Mouse (Mus musculus) thymus, adult 2 months (tissue): ENCODE measurements around the gene Naxd. TPM values are rescaled to one million over a fixed set of nuclear protein-coding genes. Genes with fewer than 3 reads are reported as not detected.

Experiments used
- DNase-seq: peaks from one replicate; pipeline ENCODE4 v3.0.0; 2021
- H3K27ac ChIP-seq: fragments of 200-500 bp; 2 replicates; pipeline ENCODE4 v1.5.1; 2012; ENCODE audit warnings: low read length, control low read depth; ENCODE audit not compliant: control insufficient read depth, insufficient read depth
- H3K27me3 ChIP-seq: fragments of 200-500 bp; 2 replicates; pipeline ENCODE4 v1.6.1; 2012; ENCODE audit warnings: mild to moderate bottlenecking, low read length, moderate library complexity, mixed read lengths; ENCODE audit not compliant: control insufficient read depth, insufficient read depth
- H3K36me3 ChIP-seq: fragments of 200-500 bp; 2 replicates; pipeline ENCODE4 v1.6.1; 2012; ENCODE audit warnings: mild to moderate bottlenecking, low read length, moderate library complexity; ENCODE audit not compliant: control insufficient read depth, insufficient read depth
- H3K4me1 ChIP-seq: fragments of 200-500 bp; replicated peaks from 2 replicates; pipeline ENCODE4 v1.6.1; 2012; ENCODE audit warnings: low read length; ENCODE audit not compliant: control insufficient read depth, insufficient read depth
- H3K4me3 ChIP-seq: fragments of 200-500 bp; 2 replicates; pipeline ENCODE4 v1.5.1; 2012; ENCODE audit warnings: mild to moderate bottlenecking, low read length, control low read depth, moderate library complexity; ENCODE audit not compliant: control insufficient read depth, insufficient read depth
- CTCF ChIP-seq: fragments of 200-500 bp; IDR thresholded peaks from 2 replicates; pipeline ENCODE4 v1.5.1; 2012; ENCODE audit warnings: mild to moderate bottlenecking, control low read depth, low read length, moderate library complexity, borderline replicate concordance; ENCODE audit not compliant: control insufficient read depth, poor library complexity, insufficient read depth; ENCODE audit errors: extremely low read depth
- POLR2A ChIP-seq: fragments of 200-500 bp; IDR thresholded peaks from 2 replicates; pipeline ENCODE4 v1.6.1; 2012; ENCODE audit warnings: mild to moderate bottlenecking, low read length, control low read depth, moderate library complexity; ENCODE audit not compliant: control insufficient read depth, poor library complexity, insufficient read depth; ENCODE audit errors: extremely low read depth
- WGBS: fragments of 180-500 bp; shearing (Covaris S2); methylation state at CpG from one replicate; pipeline ENCODE4 v1.1.7; 2018; 5-methylcytosine and 5-hydroxymethylcytosine counted together
- polyA plus RNA-seq: library from polyadenylated mRNA; depleted of rRNA; stranded (reverse); fragments of >200 nt; gene quantifications from 2 replicates; pipeline ENCODE4 v1.2.3, GENCODE M21; 2012; rRNA removed

Naxd gene
- polyA plus RNA-seq, 1 experiment, result 168 TPM

GRCm38 (mm10) chr8:11557768-11558629 lies 60.7 kb downstream of the Naxd start:
- Histone ChIP-seq H3K4me3 (peak overlapping the region; percentile 99), H3K27me3 (no peaks in the 10 kb centered on the region), H3K4me1 (peaks cover 3% of the 10 kb centered on the region; the same call in 1 of the 2 replicates), H3K27ac (peak overlapping the region; percentile 85), H3K36me3 (peaks cover 12% of the 10 kb centered on the region)
- WGBS, result under 1% methylated on average over 67 of the region's 67 CpGs
- DNase-seq, result peak; percentile 95
- TF ChIP-seq CTCF (peak; percentile 20; the same call in 1 of the 2 replicates), POLR2A (peak; percentile 100)

- Histone ChIP-seq H3K27me3 (no peaks in the 10 kb centered on the region), H3K4me1 (peaks cover 3% of the 10 kb centered on the region; the same call in 1 of the 2 replicates), H3K27ac (no peak overlapping the region), H3K36me3 (peaks cover 27% of the 10 kb centered on the region), H3K4me3 (no peak overlapping the region)
- DNase-seq, result no peak
- 83% methylated on average over 3 of the region's 3 CpGs for WGBS
- TF ChIP-seq CTCF (no peak), POLR2A (no peak)
Measured at GRCm38 (mm10) chr8:11559511-11559910, 62.2 kb downstream of the Naxd start.

- 91% methylated on average over 9 of the region's 9 CpGs for WGBS
- DNase-seq, result no peak
- Histone ChIP-seq H3K36me3 (peaks cover 30% of the 10 kb centered on the region), H3K4me1 (peaks cover 3% of the 10 kb centered on the region; the same call in 1 of the 2 replicates), H3K27ac (no peak overlapping the region), H3K27me3 (no peaks in the 10 kb centered on the region), H3K4me3 (no peak overlapping the region)
- TF ChIP-seq POLR2A (no peak), CTCF (no peak)
Measured at GRCm38 (mm10) chr8:11560220-11560619, 62.9 kb downstream of the Naxd start.

GRCm38 (mm10) chr8:11564236-11564635 lies 66.9 kb downstream of the Naxd start:
- 75% methylated on average over 5 of the region's 5 CpGs for WGBS
- H3K27ac ChIP-seq, result no peak overlapping the region
- no peak overlapping the region for H3K4me3 ChIP-seq
- peaks cover 30% of the 10 kb centered on the region for H3K36me3 ChIP-seq
- peaks cover 3% of the 10 kb centered on the region; the same call in 1 of the 2 replicates for H3K4me1 ChIP-seq
- no peaks in the 10 kb centered on the region for H3K27me3 ChIP-seq
- TF ChIP-seq CTCF (no peak), POLR2A (no peak)
- no peak for DNase-seq

Other genes starting within 250 kb of the Naxd start
- 21.8 and 25.7 TPM in 2 replicates for gene Col4a2, start 184.7 kb upstream of the Naxd start, polyA plus RNA-seq
- 78.3 and 95.1 TPM in 2 replicates for gene Col4a1, start 184.7 kb upstream of the Naxd start, polyA plus RNA-seq
- 9.6 and 15.0 TPM in 2 replicates for gene Rab20, start 18.8 kb upstream of the Naxd start, polyA plus RNA-seq
- 84.8 and 90.5 TPM in 2 replicates for gene Cars2, start 53.3 kb downstream of the Naxd start, polyA plus RNA-seq
- 46.3 and 47.2 TPM in 2 replicates for gene Ing1, start 58.1 kb downstream of the Naxd start, polyA plus RNA-seq
- gene Ankrd10, start 138.3 kb downstream of the Naxd start, polyA plus RNA-seq, result 211 and 214 TPM in 2 replicates
- not detected in 2 replicates for gene 1700016D06Rik, start 203.6 kb downstream of the Naxd start, polyA plus RNA-seq
- 36.1 and 36.6 TPM in 2 replicates for gene Arhgef7, start 230.2 kb downstream of the Naxd start, polyA plus RNA-seq